Mouse (Mus musculus): ENCODE measurements around the gene Nedd8. TPM values are rescaled to one million over a fixed set of nuclear protein-coding genes. Genes with fewer than 3 reads are reported as not detected.

The Nedd8 gene
- polyA plus RNA-seq, 1 experiment from 2014 or later: 638 TPM

DNA sequence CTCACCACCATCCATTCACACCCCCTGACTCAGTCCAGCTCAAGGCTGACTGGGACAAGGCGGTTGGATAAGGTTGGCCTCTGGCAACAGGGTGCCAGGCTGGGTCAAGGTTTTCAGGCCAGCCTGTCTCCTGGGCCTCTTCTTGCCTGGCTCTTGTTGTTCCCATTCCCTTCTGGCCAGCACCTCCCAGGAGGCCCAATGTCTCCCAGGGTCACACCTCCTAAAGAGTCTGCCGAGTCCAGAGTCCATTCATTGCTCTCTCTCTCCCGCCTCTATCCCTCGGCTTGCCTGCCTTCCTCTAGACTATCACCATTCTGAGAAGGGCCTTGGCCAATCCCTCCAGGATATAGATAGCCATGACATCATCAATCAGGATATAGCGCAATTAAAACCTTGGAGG is 13.9 kb downstream of the Nedd8 start:
- Histone ChIP-seq H3K9me3 (no peaks in the 10 kb centered on the region), H3K27ac (replicated peaks) (no peak overlapping the region), H3K4me1 (peaks cover 12% of the 10 kb centered on the region), H3K36me3 (replicated peaks) (peaks cover 44% of the 10 kb centered on the region), H3K27me3 (replicated peaks; ENCODE audit: low read depth, poor library complexity, severe bottlenecking) (no peaks in the 10 kb centered on the region), H3K4me3 (no peak overlapping the region)
- 93% methylated on average over 5 of the region's 5 CpGs for WGBS
- DNase-seq (ENCODE audit: low spot score): no peak

DNA sequence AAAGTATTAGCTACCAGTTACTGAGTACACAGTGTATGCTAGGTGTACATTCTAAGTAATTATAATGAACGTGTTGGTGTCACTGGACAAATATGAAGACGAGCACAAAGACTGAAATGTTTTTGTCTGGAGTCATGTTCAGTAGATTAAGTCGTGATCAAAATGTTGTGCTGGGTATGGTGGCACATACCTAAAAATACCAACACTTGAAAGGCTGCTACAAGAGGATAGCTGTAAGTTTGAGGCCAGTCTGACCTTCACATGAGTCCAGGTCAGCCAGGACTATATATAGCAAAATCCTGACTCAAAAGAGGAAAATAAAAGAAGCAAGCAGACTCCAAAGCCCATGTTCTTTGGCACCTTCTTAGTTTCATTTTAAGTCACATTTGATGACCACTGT is 15.0 kb downstream of the Nedd8 start:
- DNase-seq (ENCODE audit: low spot score): no peak
- Histone ChIP-seq H3K36me3 (replicated peaks) (peaks cover 33% of the 10 kb centered on the region), H3K4me1 (peaks cover 15% of the 10 kb centered on the region), H3K27ac (replicated peaks) (no peak overlapping the region), H3K9me3 (no peaks in the 10 kb centered on the region), H3K27me3 (replicated peaks; ENCODE audit: low read depth, poor library complexity, severe bottlenecking) (no peaks in the 10 kb centered on the region), H3K4me3 (no peak overlapping the region)
- 90% methylated on average over 3 of the region's 3 CpGs for WGBS

DNA sequence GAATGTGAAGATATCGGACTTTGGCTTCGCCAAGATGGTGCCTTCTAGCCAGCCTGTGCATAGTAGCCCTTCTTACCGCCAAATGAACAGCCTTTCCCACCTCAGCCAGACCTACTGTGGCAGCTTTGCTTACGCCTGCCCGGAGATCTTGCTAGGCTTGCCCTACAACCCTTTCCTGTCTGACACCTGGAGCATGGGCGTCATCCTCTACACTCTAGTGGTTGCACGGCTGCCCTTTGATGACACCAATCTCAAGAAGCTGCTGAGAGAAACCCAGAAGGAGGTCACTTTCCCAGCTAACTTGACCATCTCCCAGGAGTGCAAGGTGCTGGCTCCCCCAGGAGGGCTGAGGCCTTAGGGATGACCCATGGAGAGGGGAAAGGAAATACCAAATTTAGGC is 20.4 kb downstream of the Nedd8 start:
- WGBS: 87% methylated on average over 7 of the region's 7 CpGs
- no peak for DNase-seq (ENCODE audit: low spot score)
- no peak overlapping the region for H3K27ac ChIP-seq (replicated peaks)

DNA sequence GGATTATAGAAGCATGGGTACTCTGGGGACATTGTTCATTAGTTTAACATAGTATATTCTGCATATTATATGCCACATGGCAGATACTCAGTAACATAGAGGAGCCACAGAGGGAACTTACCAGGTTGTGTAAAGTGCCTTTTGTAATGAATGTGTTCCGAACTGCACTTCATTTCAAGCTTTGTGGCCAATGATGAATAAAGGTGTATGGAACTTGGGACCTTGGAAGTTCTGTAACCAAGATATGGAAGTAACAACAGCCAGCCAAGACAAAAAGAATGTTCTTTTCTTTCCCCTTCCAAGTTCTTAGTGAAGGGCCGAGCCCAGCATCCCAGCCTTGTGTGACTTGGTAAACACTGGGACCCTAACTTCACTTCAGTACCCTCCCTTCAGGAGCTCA is 22.0 kb downstream of the Nedd8 start, which contains the start of gene Tssk4:
TSS of gene Tssk4 (plus strand) at position 301 of the 400 bp plus-strand sequence.
- H3K4me3 ChIP-seq: no peak within 1 kb of the TSS
- WGBS: 93% methylated on average over 2 of the region's 2 CpGs
- DNase-seq (ENCODE audit: low spot score): no peak
- H3K27me3 ChIP-seq (replicated peaks; ENCODE audit: low read depth, poor library complexity, severe bottlenecking): no peaks in the 10 kb centered on the region
- peaks cover 8% of the 10 kb centered on the region for H3K4me1 ChIP-seq
- H3K36me3 ChIP-seq (replicated peaks): peaks cover 33% of the 10 kb centered on the region
- H3K9me3 ChIP-seq: no peaks in the 10 kb centered on the region
- H3K27ac ChIP-seq (replicated peaks): no peak within 1 kb of the TSS

More for the DNA sequence above, 20.4 kb downstream of the Nedd8 start:
- H3K9me3 ChIP-seq: no peaks in the 10 kb centered on the region
- H3K4me3 ChIP-seq: no peak overlapping the region
- H3K36me3 ChIP-seq (replicated peaks): peaks cover 18% of the 10 kb centered on the region
- H3K27me3 ChIP-seq (replicated peaks; ENCODE audit: low read depth, poor library complexity, severe bottlenecking): no peaks in the 10 kb centered on the region
- H3K4me1 ChIP-seq: peaks cover 3% of the 10 kb centered on the region; the same call in 1 of the 2 replicates

DNA sequence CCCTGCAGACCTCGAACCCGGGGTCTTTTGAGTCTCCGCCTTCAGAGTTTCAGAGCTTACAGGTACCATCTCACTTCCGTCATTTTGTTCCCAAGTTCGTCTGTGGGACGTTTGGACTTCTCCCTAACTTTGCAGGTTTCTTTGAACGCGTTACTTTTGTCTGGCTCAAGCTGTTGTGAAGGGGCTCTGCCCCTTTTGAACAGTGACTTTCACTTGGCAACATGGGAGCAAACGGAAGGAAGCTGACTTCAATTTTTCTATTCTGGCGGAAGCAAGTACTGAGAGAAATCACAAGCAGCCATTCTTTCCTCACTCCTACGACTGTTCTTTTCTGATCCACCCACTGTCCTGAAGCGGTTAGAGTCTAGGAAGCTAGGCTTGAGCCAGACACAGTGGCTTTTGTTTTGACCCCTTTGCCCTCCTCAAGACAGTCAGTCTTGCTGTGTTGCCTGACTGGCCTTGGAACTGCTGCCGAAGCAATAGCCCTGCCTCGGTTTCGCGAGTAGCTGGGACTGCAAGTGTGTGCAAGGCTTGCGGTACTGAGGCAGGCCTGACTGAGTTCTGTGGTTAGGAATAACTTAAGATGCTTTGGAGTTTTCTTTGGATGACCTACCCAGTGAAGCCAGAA is 27.5 kb downstream of the Nedd8 start:
- Histone ChIP-seq H3K4me3 (peak overlapping the region; percentile 86), H3K4me1 (peaks cover 26% of the 10 kb centered on the region), H3K36me3 (replicated peaks) (peaks cover 53% of the 10 kb centered on the region), H3K9me3 (no peaks in the 10 kb centered on the region), H3K27me3 (replicated peaks; ENCODE audit: low read depth, poor library complexity, severe bottlenecking) (no peaks in the 10 kb centered on the region), H3K27ac (replicated peaks) (peak overlapping the region; percentile 99)
- 28% methylated on average over 17 of the region's 17 CpGs for WGBS
- DNase-seq (ENCODE audit: low spot score): no peak

DNA sequence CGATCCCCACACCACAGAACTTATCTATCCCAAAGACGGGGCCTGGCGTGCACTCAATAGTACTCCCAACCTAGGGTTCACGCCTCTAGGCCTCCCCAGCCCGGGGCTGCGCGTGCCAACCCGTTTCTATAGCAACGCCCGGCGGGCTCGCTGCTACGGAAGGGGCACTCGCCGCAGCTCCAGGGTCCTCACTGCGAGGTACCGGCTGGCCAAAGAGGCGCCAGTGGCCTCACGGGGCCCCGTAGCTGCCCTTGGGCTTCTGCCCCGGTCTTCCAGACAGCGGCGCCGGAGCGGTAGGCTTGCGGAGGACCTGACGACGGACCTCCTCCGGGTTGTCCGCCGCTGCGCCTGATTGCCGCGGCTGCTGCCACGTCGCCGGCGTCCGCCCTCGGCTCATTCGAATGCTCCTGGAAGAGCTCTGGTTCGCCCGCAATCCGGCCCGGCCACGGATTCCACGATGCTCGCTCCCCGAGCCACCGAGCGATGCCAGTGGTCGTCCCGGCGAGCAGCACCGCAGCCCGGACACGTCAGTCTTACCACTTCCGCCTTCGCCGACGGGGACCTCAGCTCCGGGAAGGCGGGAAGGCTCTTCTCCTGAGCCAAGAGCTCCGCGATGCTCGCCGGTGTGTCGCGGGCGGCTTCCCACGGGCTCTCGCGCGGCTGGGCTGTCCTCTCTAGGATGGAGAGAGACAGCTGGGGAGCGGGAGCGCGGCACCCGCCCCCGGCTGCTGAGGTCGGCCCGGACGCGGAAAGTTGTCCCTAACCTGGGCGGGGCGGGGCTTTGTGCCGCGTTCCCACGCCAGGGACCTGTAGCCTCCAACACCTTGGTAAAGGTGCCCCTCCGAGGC is 28.6 kb downstream of the Nedd8 start, which contains the start of gene Tm9sf1:
TSS of gene Tm9sf1 (minus strand) at position 747 of the 848 bp plus-strand sequence.
- peak within 1 kb of the TSS; percentile 99 for H3K27ac ChIP-seq (replicated peaks)
- DNase-seq (ENCODE audit: low spot score): peak; percentile 87
- H3K9me3 ChIP-seq: no peaks in the 10 kb centered on the region
- H3K36me3 ChIP-seq (replicated peaks): peaks cover 64% of the 10 kb centered on the region
- no peaks in the 10 kb centered on the region for H3K27me3 ChIP-seq (replicated peaks; ENCODE audit: low read depth, poor library complexity, severe bottlenecking)
- H3K4me3 ChIP-seq: peak within 1 kb of the TSS; percentile 86
- peaks cover 26% of the 10 kb centered on the region for H3K4me1 ChIP-seq
- WGBS: under 1% methylated on average over 89 of the region's 89 CpGs

DNA sequence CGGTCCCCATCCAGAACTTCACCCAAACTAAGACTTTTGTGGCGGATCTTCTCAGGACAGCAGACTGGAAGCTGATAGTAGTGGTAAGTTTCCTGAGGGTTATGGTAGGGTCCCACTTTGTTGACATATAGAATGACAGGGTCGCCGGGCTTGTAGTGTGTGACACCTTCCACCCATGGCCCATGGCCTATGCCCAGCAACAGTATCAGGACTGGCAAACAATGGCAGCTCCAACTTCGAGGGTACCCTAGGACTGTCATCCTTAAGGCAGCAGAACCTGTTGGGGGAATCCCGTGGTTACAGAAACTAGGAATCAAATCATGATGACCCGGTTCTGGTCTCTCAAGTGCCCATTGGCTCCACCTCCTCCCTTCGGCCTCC is 29.3 kb downstream of the Nedd8 start:
- peak overlapping the region; percentile 86 for H3K4me3 ChIP-seq
- DNase-seq (ENCODE audit: low spot score): no peak
- WGBS: 24% methylated on average over 8 of the region's 8 CpGs
- H3K27me3 ChIP-seq (replicated peaks; ENCODE audit: low read depth, poor library complexity, severe bottlenecking): no peaks in the 10 kb centered on the region
- peak overlapping the region; percentile 99 for H3K27ac ChIP-seq (replicated peaks)
- H3K36me3 ChIP-seq (replicated peaks): peaks cover 68% of the 10 kb centered on the region
- peaks cover 26% of the 10 kb centered on the region for H3K4me1 ChIP-seq
- H3K9me3 ChIP-seq: no peaks in the 10 kb centered on the region

DNA sequence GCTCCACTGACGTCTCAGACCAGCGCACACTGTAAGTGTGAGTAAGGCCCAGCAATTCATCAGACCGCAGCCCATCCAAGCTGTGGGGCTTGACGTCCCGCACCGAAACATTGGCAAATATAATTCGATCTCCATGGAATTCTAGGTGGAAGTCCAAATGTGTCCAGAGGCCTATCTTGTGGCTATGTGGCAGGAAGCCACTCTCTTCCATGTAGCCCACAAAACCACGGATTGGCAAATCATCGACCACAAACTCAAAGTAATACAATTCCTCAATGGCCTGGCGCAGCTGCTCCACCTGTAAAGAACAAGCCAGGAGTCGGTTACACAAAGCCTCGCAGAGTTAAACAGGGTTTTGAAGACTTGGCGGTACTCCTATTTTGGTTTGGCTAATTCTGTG is 30.6 kb downstream of the Nedd8 start:
- Histone ChIP-seq H3K27me3 (replicated peaks; ENCODE audit: low read depth, poor library complexity, severe bottlenecking) (no peaks in the 10 kb centered on the region), H3K4me3 (no peak overlapping the region), H3K36me3 (replicated peaks) (peaks cover 69% of the 10 kb centered on the region), H3K9me3 (no peaks in the 10 kb centered on the region), H3K4me1 (peaks cover 26% of the 10 kb centered on the region), H3K27ac (replicated peaks) (no peak overlapping the region)
- DNase-seq (ENCODE audit: low spot score): no peak
- WGBS: 95% methylated on average over 13 of the region's 13 CpGs

DNA sequence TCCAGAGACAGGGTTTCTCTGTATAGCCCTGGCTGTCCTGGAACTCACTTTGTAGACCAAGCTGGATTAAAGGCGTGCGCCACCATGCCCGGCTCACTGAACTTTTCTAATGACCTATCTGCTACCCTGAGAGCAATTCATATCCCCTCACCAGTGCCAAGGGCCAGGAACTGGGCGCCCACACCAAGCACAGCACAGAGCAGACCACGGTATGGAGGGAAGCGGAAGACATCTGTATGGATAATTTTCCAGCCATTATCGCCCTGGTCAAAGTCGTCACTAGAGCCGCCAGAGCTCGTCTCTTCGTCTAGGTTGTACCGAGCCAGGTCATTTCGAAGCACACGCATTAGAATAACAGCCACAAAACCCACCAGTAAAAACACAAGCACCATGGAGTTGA is 31.1 kb downstream of the Nedd8 start:
- DNase-seq (ENCODE audit: low spot score): no peak
- H3K4me3 ChIP-seq: no peak overlapping the region
- 98% methylated on average over 14 of the region's 14 CpGs for WGBS

DNA sequence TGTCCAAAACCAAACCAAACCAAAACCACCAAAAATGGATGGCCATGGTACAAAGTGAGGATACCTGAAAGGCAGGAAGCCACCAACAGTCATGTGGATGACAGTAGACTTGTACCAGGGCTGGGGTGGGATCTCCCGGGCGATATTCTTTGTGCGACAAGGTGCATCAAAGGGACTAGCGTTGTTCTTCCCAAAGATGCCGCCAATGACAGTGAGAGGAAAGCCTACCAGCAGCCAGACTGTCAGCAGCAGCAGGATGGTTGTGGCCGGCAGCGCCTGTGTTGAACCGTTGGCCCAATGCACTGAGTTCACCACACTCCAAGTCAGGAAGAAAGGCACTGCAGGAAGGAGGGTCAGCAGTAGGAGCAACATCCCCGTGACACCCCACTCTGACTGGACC is 34.1 kb downstream of the Nedd8 start, which contains the start of gene Gm49378:
TSS of gene Gm49378 (minus strand) at position 101 of the 400 bp plus-strand sequence.
- Histone ChIP-seq H3K9me3 (no peaks in the 10 kb centered on the region), H3K27ac (replicated peaks) (no peak within 1 kb of the TSS), H3K36me3 (replicated peaks) (peaks cover 75% of the 10 kb centered on the region), H3K4me1 (peaks cover 26% of the 10 kb centered on the region), H3K27me3 (replicated peaks; ENCODE audit: low read depth, poor library complexity, severe bottlenecking) (no peaks in the 10 kb centered on the region), H3K4me3 (no peak within 1 kb of the TSS)
- 96% methylated on average over 9 of the region's 9 CpGs for WGBS
- no peak for DNase-seq (ENCODE audit: low spot score)

More for the DNA sequence above, 31.1 kb downstream of the Nedd8 start:
- Histone ChIP-seq H3K4me1 (peaks cover 26% of the 10 kb centered on the region), H3K27ac (replicated peaks) (no peak overlapping the region), H3K9me3 (no peaks in the 10 kb centered on the region), H3K36me3 (replicated peaks) (peaks cover 68% of the 10 kb centered on the region), H3K27me3 (replicated peaks; ENCODE audit: low read depth, poor library complexity, severe bottlenecking) (no peaks in the 10 kb centered on the region)

DNA sequence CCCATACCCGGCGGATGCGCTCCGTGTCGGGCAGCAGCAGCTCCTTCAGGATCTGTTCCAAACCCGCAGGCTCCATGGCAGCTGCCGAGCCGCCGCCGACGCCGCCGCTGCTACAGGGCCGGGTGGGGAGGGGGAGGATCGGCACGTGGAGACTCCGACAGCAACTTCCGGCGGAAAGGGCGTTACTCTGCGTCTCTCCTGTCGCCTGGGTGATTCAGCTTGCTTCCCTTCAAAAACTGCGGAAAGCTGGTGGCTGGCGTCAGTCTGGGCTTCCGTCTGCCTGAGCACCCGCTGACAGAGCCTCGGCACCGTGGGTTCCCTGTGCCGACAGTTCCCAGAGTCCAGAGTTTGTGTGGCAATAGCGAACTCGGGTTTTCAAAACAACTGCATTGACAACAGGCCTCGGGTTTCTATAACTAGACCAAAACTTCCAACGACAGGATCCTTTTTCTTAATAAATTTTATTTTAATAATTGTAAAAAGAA is 36.4 kb downstream of the Nedd8 start, which contains the start of gene Ipo4:
TSS of gene Ipo4 (minus strand) at position 435 of the 485 bp plus-strand sequence.
- peaks cover 18% of the 10 kb centered on the region for H3K4me1 ChIP-seq
- no peaks in the 10 kb centered on the region for H3K27me3 ChIP-seq (replicated peaks; ENCODE audit: low read depth, poor library complexity, severe bottlenecking)
- peak within 1 kb of the TSS; percentile 83 for H3K27ac ChIP-seq (replicated peaks)
- peaks cover 85% of the 10 kb centered on the region for H3K36me3 ChIP-seq (replicated peaks)
- WGBS: 2% methylated on average over 33 of the region's 33 CpGs
- peak; percentile 94 for DNase-seq (ENCODE audit: low spot score)
- peak within 1 kb of the TSS; percentile 70 for H3K4me3 ChIP-seq
- no peaks in the 10 kb centered on the region for H3K9me3 ChIP-seq

DNA sequence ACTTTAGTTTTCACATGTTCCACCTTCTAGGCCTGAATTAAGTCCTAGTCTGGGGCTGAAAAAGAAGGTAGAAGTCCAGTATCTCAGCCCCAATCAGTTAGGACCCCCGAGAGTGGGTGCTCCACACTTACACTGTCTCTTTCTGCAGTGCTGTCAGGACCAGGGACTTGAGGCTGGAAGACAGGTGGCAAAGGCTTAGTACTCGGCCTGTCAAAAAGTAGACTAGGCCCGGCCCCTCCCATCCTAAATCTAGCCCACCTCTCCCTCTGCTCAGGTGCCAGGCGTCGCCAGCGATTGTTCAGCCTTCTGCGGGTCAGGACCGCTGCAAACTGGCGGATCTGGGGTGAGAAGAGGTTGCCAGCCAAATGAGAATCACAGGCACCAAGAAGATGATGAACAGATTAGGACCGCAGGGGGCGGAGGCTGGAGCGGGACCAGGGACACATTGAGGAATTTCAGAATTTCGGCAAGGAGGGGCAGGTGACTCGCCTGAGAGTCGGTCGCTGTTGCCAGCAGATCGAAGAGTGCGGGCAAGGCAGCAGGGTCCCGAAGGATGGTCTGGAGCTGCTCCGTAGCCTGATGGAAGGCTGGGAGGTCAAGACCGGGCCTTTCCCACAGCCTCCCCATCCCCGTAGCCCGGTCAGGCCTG is 36.9 kb downstream of the Nedd8 start:
- Histone ChIP-seq H3K27ac (replicated peaks) (peak overlapping the region; percentile 83), H3K4me1 (peaks cover 18% of the 10 kb centered on the region), H3K4me3 (peak overlapping the region; percentile 70), H3K27me3 (replicated peaks; ENCODE audit: low read depth, poor library complexity, severe bottlenecking) (no peaks in the 10 kb centered on the region), H3K36me3 (replicated peaks) (peaks cover 85% of the 10 kb centered on the region), H3K9me3 (no peaks in the 10 kb centered on the region)
- WGBS: 3% methylated on average over 23 of the region's 23 CpGs
- DNase-seq (ENCODE audit: low spot score): no peak
